Mouse (Mus musculus) stomach, embryonic 14.5 days (tissue): ENCODE results near the gene Asf1a. TPM values are rescaled to one million over a fixed set of nuclear protein-coding genes. Genes with fewer than 3 reads are reported as not detected.

Experiments used
- polyA plus RNA-seq: library from polyadenylated mRNA; unstranded; fragments of >200 nt; fragmentation: Nextera tagmentation; extraction: Ambion mirVana; gene quantifications from 2 replicates; pipeline ENCODE4 v1.2.1, GENCODE M21; 2014

The Asf1a gene
- polyA plus RNA-seq, 1 experiment from 2014 or later = 123 TPM

Other genes with a start within 250 kb of the Asf1a start
- gene Cep85l, start 216.8 kb upstream of the Asf1a start, polyA plus RNA-seq = 13.7 and 14.1 TPM in 2 replicates
- 16.1 and 16.7 TPM in 2 replicates for gene Mcm9, start 33.7 kb downstream of the Asf1a start, polyA plus RNA-seq
- gene Fam184a, start 154.4 kb downstream of the Asf1a start, polyA plus RNA-seq = 5.4 and 7.4 TPM in 2 replicates